Mouse (Mus musculus) liver, postnatal 0 days (tissue): ENCODE data around the gene Rpl29.

ENCODE experiments used
- CTCF ChIP-seq: sonication (generic); IDR thresholded peaks from 2 replicates; pipeline ENCODE4 v1.5.1; 2016; ENCODE audit warnings: antibody characterized with exemption, low read depth
- EP300 ChIP-seq: IDR thresholded peaks from 2 replicates; pipeline ENCODE4 v1.6.1; 2016; ENCODE audit warnings: antibody characterized with exemption, low read depth, mild to moderate bottlenecking

GRCm38 (mm10) chr9:106393548-106393947, 35.7 kb upstream of the Rpl29 start:
- no peak for TF ChIP-seq EP300
- no peak for TF ChIP-seq CTCF
